Mouse (Mus musculus) intestine, postnatal 0 days (tissue): ENCODE measurements around the gene Camta1. TPM values are rescaled to one million over a fixed set of nuclear protein-coding genes. Genes with fewer than 3 reads are reported as not detected.

ENCODE experiments used
- ATAC-seq: fragments of 200-750 bp; cut with Nextera tagmentation; 2 replicates; pipeline ENCODE4 v1.8.0; 2017; ENCODE audit warnings: mild to moderate bottlenecking, moderate TSS enrichment, moderate library complexity
- H3K27ac ChIP-seq: fragments of 300-500 bp; sonication (generic); 2 replicates; pipeline ENCODE4 v1.5.1; 2014; ENCODE audit warnings: mild to moderate bottlenecking, low read depth, low read length, moderate library complexity
- H3K27me3 ChIP-seq: fragments of 300-500 bp; sonication (generic); replicated peaks from 2 replicates; pipeline ENCODE4 v1.6.1; 2014; ENCODE audit warnings: low read length, mixed read lengths; ENCODE audit not compliant: control insufficient read depth, insufficient read depth
- H3K36me3 ChIP-seq: fragments of 300-500 bp; sonication (generic); 2 replicates; pipeline ENCODE4 v1.6.1; 2014; ENCODE audit warnings: mild to moderate bottlenecking, moderate library complexity; ENCODE audit not compliant: control insufficient read depth, insufficient read depth
- H3K4me1 ChIP-seq: fragments of 300-500 bp; sonication (generic); replicated peaks from 2 replicates; pipeline ENCODE4 v1.6.1; 2014; ENCODE audit warnings: antibody characterized with exemption, low read length, mixed read lengths; ENCODE audit not compliant: control insufficient read depth, insufficient read depth
- H3K4me2 ChIP-seq: fragments of 300-500 bp; sonication (generic); replicated peaks from 2 replicates; pipeline ENCODE4 v1.6.1; 2014; ENCODE audit warnings: low read depth, mild to moderate bottlenecking, moderate library complexity
- H3K4me3 ChIP-seq: fragments of 300-500 bp; sonication (generic); 2 replicates; pipeline ENCODE4 v1.5.1; 2014; ENCODE audit warnings: low read depth, low read length
- H3K9ac ChIP-seq: fragments of 300-500 bp; sonication (generic); 2 replicates; pipeline ENCODE4 v1.6.1; 2014; ENCODE audit warnings: mild to moderate bottlenecking, low read depth, low read length
- H3K9me3 ChIP-seq: fragments of 300-500 bp; sonication (generic); 2 replicates; pipeline ENCODE4 v1.6.1; 2016; ENCODE audit warnings: mixed run types; ENCODE audit not compliant: control insufficient read depth
- CTCF ChIP-seq: sonication (generic); IDR thresholded peaks from 2 replicates; pipeline ENCODE4 v1.5.1; 2016; ENCODE audit warnings: low read depth, mild to moderate bottlenecking, control low read depth, antibody characterized with exemption, moderate library complexity
- WGBS: fragments of 180-500 bp; shearing (Covaris S2); extraction: QIAGEN DNeasy Blood & Tissue Kit; methylation state at CpG from one replicate; pipeline ENCODE4 v1.1.7; 2014; 5-methylcytosine and 5-hydroxymethylcytosine counted together
- polyA plus RNA-seq: library from polyadenylated mRNA; unstranded; fragments of >200 nt; fragmentation: Nextera tagmentation; extraction: Ambion mirVana; gene quantifications from 2 replicates; pipeline ENCODE4 v1.2.1, GENCODE M21; 2015

Camta1 gene
- polyA plus RNA-seq, 1 experiment from 2014 or later = 54.1 TPM

- H3K27me3 ChIP-seq = peaks cover 16% of the 10 kb centered on the region
- H3K4me1 ChIP-seq = no peaks in the 10 kb centered on the region
- ATAC-seq = no peak
- WGBS = under 1% methylated on average over 69 of the region's 69 CpGs
- peak overlapping the region; percentile 47 for H3K4me3 ChIP-seq
- no peaks in the 10 kb centered on the region for H3K9me3 ChIP-seq
- 0 out of 2 replicates have a peak overlapping the region, but pooled peaks have one; percentile 8 for H3K9ac ChIP-seq
- TF ChIP-seq CTCF = peak; percentile 39
- no peaks in the 10 kb centered on the region for H3K36me3 ChIP-seq
- peak overlapping the region; percentile 85 for H3K4me2 ChIP-seq
- H3K27ac ChIP-seq = no peak overlapping the region
Measured at GRCm38 (mm10) chr4:151128641-151129541, 732.8 kb downstream of the Camta1 start.

DNA sequence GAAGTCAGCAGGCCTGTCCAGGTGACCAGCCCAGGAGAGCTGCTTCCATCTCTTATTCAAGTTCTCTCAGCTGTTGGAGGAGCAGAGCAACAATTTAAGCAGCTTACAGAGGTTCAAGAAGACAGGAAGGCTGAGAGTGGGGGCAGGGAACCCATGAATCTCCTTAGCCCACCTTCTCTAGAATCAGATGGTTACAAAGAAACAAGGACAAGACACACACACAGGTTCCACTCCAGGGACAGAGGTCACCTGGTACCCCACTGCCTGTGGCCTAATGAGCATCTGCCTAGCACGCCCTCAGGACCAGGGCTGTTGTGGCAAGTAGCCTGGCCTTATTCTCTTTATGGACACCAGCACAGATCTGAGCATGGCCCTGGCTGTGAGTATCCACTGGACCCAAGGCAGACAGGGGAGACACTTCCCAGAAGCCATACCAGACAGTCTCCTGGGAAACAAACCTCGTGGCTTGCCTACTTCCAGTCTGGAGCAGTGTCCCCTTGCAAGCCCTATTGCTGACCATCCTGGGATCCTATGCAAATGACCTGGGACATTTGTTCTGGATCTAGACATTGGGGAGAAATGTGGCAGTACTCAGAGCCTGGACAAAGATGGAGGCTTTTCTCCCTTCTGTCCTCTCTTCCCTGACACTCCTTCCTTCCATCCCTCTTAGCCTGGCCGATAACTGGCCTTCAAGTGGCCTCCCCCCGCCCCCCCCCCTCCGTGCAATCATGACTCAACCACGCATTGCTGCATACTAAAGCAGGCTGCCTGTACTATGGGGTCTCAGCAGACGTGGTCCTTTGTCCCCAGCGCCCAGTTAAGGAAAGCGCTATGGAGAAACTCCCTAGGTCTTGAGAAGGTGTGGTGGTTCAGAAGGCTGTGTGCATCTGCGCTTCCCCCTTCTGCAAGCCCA is 733.8 kb downstream of the Camta1 start:
- Histone ChIP-seq H3K27me3 (peaks cover 16% of the 10 kb centered on the region), H3K36me3 (no peaks in the 10 kb centered on the region), H3K4me2 (peak overlapping the region; percentile 85), H3K4me3 (peak overlapping the region; percentile 47), H3K27ac (no peak overlapping the region), H3K4me1 (no peaks in the 10 kb centered on the region), H3K9ac (0 out of 2 replicates have a peak overlapping the region, but pooled peaks have one; percentile 8), H3K9me3 (no peaks in the 10 kb centered on the region)
- WGBS = 13% methylated on average over 10 of the region's 10 CpGs
- no peak for ATAC-seq
- no peak for TF ChIP-seq CTCF

- TF ChIP-seq CTCF = no peak
- no peak overlapping the region for H3K9ac ChIP-seq
- no peak overlapping the region for H3K27ac ChIP-seq
- 82% methylated on average over 3 of the region's 3 CpGs for WGBS
- no peaks in the 10 kb centered on the region for H3K36me3 ChIP-seq
- H3K4me2 ChIP-seq = no peak overlapping the region
- H3K9me3 ChIP-seq = no peaks in the 10 kb centered on the region
- H3K4me3 ChIP-seq = no peak overlapping the region
- no peak for ATAC-seq
- no peaks in the 10 kb centered on the region for H3K4me1 ChIP-seq
- H3K27me3 ChIP-seq = no peaks in the 10 kb centered on the region
Measured at GRCm38 (mm10) chr4:151118883-151119282, 742.8 kb downstream of the Camta1 start.

GRCm38 (mm10) chr4:151114574-151114973 is 747.1 kb downstream of the Camta1 start:
- no peak overlapping the region for H3K27ac ChIP-seq
- H3K4me2 ChIP-seq = no peak overlapping the region
- WGBS = 88% methylated on average over 7 of the region's 7 CpGs
- ATAC-seq = no peak
- no peaks in the 10 kb centered on the region for H3K36me3 ChIP-seq
- peaks cover 18% of the 10 kb centered on the region for H3K27me3 ChIP-seq
- H3K4me3 ChIP-seq = no peak overlapping the region
- no peaks in the 10 kb centered on the region for H3K9me3 ChIP-seq
- H3K4me1 ChIP-seq = no peaks in the 10 kb centered on the region
- no peak overlapping the region for H3K9ac ChIP-seq
- TF ChIP-seq CTCF = no peak

GRCm38 (mm10) chr4:151111226-151111625 is 750.5 kb downstream of the Camta1 start:
- TF ChIP-seq CTCF = no peak
- Histone ChIP-seq H3K9ac (no peak overlapping the region), H3K36me3 (no peaks in the 10 kb centered on the region), H3K27me3 (peaks cover 50% of the 10 kb centered on the region), H3K4me1 (0 out of 2 replicates have a peak, but pooled peaks cover 4% of the 10 kb centered on the region), H3K4me2 (no peak overlapping the region), H3K27ac (no peak overlapping the region), H3K4me3 (no peak overlapping the region), H3K9me3 (no peaks in the 10 kb centered on the region)
- WGBS = 47% methylated on average over 8 of the region's 8 CpGs
- ATAC-seq = no peak

DNA sequence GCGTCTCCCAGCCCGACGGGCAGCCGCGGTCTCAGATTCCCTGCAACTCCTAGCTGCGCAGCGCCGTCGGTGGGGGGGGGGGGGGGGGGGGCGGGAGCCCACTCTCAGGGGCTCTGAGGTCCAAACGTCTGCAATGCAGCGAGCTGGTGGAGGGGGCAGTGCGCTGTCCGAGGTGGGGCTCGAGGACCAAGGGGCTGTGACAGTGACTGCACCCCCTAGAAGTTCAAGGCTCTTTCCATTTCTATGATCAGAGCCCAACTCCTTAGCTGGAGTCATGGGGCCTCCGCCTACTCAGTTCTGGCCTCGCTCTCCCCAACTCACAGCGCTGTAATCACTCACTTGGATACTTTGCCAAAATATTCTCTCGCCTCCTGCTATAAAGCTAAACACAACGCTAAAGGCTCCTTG is 752.8 kb downstream of the Camta1 start:
- Histone ChIP-seq H3K4me2 (peak overlapping the region; percentile 97), H3K4me3 (peak overlapping the region; percentile 56), H3K27me3 (peaks cover 55% of the 10 kb centered on the region), H3K36me3 (no peaks in the 10 kb centered on the region), H3K9ac (peak overlapping the region; percentile 37), H3K4me1 (0 out of 2 replicates have a peak, but pooled peaks cover 4% of the 10 kb centered on the region), H3K27ac (no peak overlapping the region; the same call in 1 of the 2 replicates), H3K9me3 (no peaks in the 10 kb centered on the region)
- ATAC-seq = no peak; the same call in 1 of the 2 replicates
- TF ChIP-seq CTCF = no peak
- 5% methylated on average over 10 of the region's 20 CpGs for WGBS
